Mouse (Mus musculus): ENCODE measurements at regions not wholly inside any gene's neighbourhood (a gene's known extent, or its start where the extent isn't known, plus 50 kb on each side); places are given as distances from the start of the nearest gene placed in this dataset.

DNA sequence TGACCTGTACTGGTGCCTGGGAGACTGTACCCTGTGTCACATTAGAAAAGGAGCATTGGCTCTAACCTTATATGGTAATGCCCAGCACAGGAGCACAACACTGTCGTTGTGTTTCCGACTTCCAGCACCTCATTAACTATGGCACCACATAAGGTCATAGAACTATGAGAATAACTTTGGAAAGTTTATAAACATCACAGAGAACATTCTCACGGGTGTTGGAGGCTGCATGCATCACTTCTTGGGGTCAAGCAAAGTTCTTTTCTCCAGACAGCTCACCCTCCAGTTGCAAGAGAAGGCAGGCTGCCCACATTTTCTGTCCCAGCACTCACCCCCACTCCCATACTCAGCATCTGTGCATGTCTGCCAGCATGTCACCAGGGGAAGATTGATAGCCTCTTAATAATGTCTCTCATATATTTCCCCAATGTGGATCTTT, 420.6 kb downstream of the Lmo4 start:
- TF ChIP-seq POLR2A (IDR thresholded peaks at IDR 0.05; ENCODE audit: borderline replicate concordance, extremely low read depth, low read depth, low read length) (no peak), CTCF (IDR thresholded peaks at IDR 0.05; ENCODE audit: insufficient read depth, low read length) (no peak)
